Mouse (Mus musculus) small intestine, adult 2 months (tissue): ENCODE results near the gene Sh3pxd2a. TPM values are rescaled to one million over a fixed set of nuclear protein-coding genes. Genes with fewer than 3 reads are reported as not detected.

ENCODE experiments used
- H3K27ac ChIP-seq: fragments of 200-500 bp; 2 replicates; pipeline ENCODE4 v1.5.1; 2012; ENCODE audit warnings: low read depth, low read length, control low read depth, inconsistent platforms; ENCODE audit not compliant: insufficient read depth
- H3K27me3 ChIP-seq: fragments of 200-500 bp; 2 replicates; pipeline ENCODE4 v1.6.1; 2012; ENCODE audit warnings: mild to moderate bottlenecking, moderate library complexity, low read length, inconsistent platforms; ENCODE audit not compliant: control insufficient read depth, insufficient read depth
- H3K36me3 ChIP-seq: fragments of 200-500 bp; 2 replicates; pipeline ENCODE4 v1.6.1; 2012; ENCODE audit warnings: mild to moderate bottlenecking, low read length, control low read depth, inconsistent platforms; ENCODE audit not compliant: control insufficient read depth, insufficient read depth
- H3K4me1 ChIP-seq: fragments of 200-500 bp; 2 replicates; pipeline ENCODE4 v1.6.1; 2012; ENCODE audit warnings: low read length, inconsistent platforms, mixed read lengths; ENCODE audit not compliant: control insufficient read depth, insufficient read depth, insufficient read length
- H3K4me3 ChIP-seq: fragments of 200-500 bp; 2 replicates; pipeline ENCODE4 v1.5.1; 2012; ENCODE audit warnings: low read depth, mild to moderate bottlenecking, control low read depth, inconsistent platforms, low read length, moderate library complexity
- CTCF ChIP-seq: fragments of 200-500 bp; IDR thresholded peaks from 2 replicates; pipeline ENCODE4 v1.5.1; 2012; ENCODE audit warnings: low read depth, mild to moderate bottlenecking, control low read depth, inconsistent platforms, low read length, moderate library complexity, mixed read lengths; ENCODE audit not compliant: insufficient replicate concordance, insufficient read length; ENCODE audit errors: extremely low read depth
- POLR2A ChIP-seq: fragments of 200-500 bp; IDR thresholded peaks from 2 replicates; pipeline ENCODE4 v1.6.1; 2012; ENCODE audit warnings: low read depth, mild to moderate bottlenecking, control low read depth, inconsistent platforms, low read length, moderate library complexity
- WGBS: fragments of 180-500 bp; shearing (Covaris S2); methylation state at CpG from one replicate; pipeline ENCODE4 v1.1.7; 2018; 5-methylcytosine and 5-hydroxymethylcytosine counted together
- polyA plus RNA-seq: library from polyadenylated mRNA; depleted of rRNA; stranded (reverse); fragments of >200 nt; gene quantifications from 2 replicates; pipeline ENCODE4 v1.2.3, GENCODE M21; 2012

Sh3pxd2a gene
- polyA plus RNA-seq, 1 experiment, result 6.3 TPM

DNA sequence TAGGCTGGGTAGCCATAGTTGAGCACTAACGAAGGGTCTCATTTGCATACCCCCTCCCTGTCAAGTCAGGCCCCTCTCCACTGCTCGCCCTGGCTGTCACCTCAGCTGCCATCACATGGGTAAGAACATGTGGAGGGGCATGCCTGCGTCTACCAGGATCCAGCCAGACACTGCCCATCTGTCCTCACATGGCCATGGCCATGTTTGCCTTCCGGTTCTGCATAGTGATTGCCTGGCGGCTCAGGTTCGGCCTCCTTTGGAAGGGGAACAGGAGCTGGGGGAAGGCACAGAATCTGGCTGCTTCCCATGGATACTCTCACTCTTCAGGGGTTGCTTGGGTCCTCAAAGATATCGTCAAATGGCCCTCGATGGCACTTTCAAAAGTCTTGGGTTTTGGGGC lies 233.5 kb downstream of the Sh3pxd2a start:
- H3K4me1 ChIP-seq, result no peaks in the 10 kb centered on the region
- no peaks in the 10 kb centered on the region for H3K27me3 ChIP-seq
- WGBS, result 94% methylated on average over 8 of the region's 8 CpGs
- TF ChIP-seq POLR2A (no peak), CTCF (no peak)
- H3K36me3 ChIP-seq, result no peaks in the 10 kb centered on the region
- H3K4me3 ChIP-seq, result no peak overlapping the region
- no peak overlapping the region for H3K27ac ChIP-seq

DNA sequence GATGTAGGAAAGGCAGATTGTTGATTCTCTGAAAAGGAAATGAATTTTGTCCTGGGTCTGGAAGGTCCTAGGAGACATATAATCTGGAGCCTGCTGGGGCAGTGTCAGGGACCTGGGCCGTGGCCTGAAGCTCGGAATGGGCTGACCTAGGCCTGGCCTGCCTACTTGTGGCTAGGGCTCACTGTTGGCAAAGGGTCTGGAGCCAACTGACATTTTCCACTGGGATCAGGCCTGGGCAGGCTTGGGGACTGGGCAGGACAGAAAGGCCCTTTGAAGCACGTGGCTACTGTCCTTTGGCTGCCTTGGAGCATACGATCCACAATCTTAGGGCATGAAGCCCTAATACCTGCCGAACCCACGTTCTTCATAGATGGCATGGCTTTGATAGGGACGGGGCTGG lies 234.1 kb downstream of the Sh3pxd2a start:
- TF ChIP-seq POLR2A (no peak), CTCF (no peak)
- H3K36me3 ChIP-seq, result no peaks in the 10 kb centered on the region
- H3K27me3 ChIP-seq, result no peaks in the 10 kb centered on the region
- no peak overlapping the region for H3K27ac ChIP-seq
- H3K4me1 ChIP-seq, result no peaks in the 10 kb centered on the region
- WGBS, result 87% methylated on average over 7 of the region's 7 CpGs
- no peak overlapping the region for H3K4me3 ChIP-seq

DNA sequence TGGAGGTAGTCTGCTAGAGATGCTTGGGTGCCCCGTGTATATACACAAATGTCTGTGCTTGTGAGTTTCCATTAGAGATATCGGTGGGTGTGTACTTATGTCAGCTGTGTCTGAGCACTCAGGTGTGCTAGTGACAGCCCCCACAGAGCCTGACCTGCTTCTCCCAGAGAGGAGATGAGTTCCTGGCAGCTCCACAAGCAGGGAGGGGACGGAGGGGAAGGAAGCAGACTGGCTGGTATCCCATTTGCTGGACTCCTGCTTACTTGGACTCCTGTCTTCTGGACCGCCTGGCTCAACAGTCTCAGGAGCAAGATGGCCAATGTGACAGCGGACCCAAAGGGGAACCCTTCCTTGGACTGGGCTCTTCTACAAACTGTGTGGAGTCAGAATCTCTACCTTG lies 234.7 kb downstream of the Sh3pxd2a start:
- 64% methylated on average over 5 of the region's 5 CpGs for WGBS
- no peaks in the 10 kb centered on the region for H3K36me3 ChIP-seq
- no peaks in the 10 kb centered on the region for H3K4me1 ChIP-seq
- no peak for TF ChIP-seq CTCF
- TF ChIP-seq POLR2A, result no peak
- no peak overlapping the region for H3K4me3 ChIP-seq
- H3K27ac ChIP-seq, result no peak overlapping the region
- no peaks in the 10 kb centered on the region for H3K27me3 ChIP-seq

DNA sequence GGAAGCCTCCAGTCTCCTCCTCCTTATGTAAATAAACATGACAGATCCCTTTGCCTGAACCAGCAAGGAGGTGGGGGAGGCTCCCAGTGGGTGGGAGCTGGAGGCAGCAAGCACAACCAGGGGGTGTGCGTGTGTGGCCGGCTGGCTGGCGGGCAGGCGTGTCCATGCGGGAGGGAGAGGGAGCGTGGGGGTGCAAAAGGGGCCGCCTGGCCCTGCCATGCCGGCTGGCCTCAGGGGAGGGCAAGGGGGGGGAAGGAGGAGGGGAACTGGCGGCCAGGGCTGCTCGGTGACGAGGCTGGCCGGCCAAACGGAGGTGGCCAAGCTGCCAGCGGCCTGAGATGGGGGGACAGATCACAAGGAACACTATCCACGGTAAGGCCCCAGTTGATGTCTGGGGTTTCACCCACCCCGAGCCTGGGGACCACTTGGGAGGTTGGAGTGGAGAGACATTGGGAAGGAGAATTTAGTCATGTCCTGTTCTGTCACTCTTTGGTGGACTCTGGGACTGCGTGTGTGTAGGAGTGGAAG lies 235.4 kb downstream of the Sh3pxd2a start:
- Histone ChIP-seq H3K4me3 (peak overlapping the region; percentile 28), H3K36me3 (no peaks in the 10 kb centered on the region), H3K27ac (0 out of 2 replicates have a peak overlapping the region, but pooled peaks have one; percentile 13), H3K4me1 (no peaks in the 10 kb centered on the region), H3K27me3 (no peaks in the 10 kb centered on the region)
- 8% methylated on average over 17 of the region's 17 CpGs for WGBS
- TF ChIP-seq POLR2A (no peak), CTCF (no peak)

DNA sequence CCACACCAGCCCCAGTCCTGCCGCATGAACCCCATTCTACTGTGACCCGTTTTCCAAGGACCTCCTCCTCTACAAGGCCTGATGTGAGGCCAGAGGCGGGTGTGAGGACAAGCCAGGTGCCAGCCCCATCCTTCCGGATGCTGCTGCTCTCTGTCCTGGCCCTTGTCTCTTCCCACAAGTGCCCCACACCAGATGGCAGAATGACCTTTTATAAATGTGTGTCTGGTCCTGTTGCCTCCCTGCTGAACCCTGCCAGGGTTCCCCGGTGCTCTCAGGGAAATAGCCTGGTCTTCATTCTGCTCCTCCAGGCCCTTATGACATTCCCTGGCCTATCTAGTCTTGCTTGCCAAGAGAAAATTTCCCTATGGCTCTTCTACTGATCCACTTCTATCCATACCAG lies 238.4 kb downstream of the Sh3pxd2a start:
- TF ChIP-seq POLR2A (no peak), CTCF (no peak)
- H3K36me3 ChIP-seq, result no peaks in the 10 kb centered on the region
- no peaks in the 10 kb centered on the region for H3K27me3 ChIP-seq
- H3K4me3 ChIP-seq, result no peak overlapping the region
- 83% methylated on average over 5 of the region's 5 CpGs for WGBS
- 0 out of 2 replicates have a peak, but pooled peaks cover 5% of the 10 kb centered on the region for H3K4me1 ChIP-seq
- H3K27ac ChIP-seq, result no peak overlapping the region

DNA sequence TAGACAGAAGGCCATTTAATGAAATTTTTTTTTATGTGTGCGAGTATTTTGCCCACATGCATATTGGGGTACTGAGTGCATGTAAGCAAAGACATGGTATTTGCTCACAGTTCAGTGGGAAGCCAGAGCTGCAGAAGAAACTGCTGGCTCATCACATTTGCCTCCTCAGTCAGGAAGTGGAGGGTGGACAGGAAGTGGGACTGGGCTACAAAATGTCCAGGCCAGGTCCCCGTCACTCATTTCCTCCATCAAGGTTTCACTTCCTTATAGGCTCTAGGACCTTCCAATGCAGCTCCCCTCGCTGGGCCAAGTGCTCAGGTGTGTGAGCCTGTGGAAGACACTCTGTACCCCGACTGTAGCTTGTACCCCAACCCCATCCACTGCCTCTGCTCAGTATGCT lies 239.5 kb downstream of the Sh3pxd2a start:
- Histone ChIP-seq H3K36me3 (no peaks in the 10 kb centered on the region), H3K27me3 (no peaks in the 10 kb centered on the region), H3K27ac (no peak overlapping the region), H3K4me3 (no peak overlapping the region), H3K4me1 (0 out of 2 replicates have a peak, but pooled peaks cover 5% of the 10 kb centered on the region)
- TF ChIP-seq CTCF, result no peak
- no peak for TF ChIP-seq POLR2A
- WGBS, result 69% methylated on average over 4 of the region's 4 CpGs

DNA sequence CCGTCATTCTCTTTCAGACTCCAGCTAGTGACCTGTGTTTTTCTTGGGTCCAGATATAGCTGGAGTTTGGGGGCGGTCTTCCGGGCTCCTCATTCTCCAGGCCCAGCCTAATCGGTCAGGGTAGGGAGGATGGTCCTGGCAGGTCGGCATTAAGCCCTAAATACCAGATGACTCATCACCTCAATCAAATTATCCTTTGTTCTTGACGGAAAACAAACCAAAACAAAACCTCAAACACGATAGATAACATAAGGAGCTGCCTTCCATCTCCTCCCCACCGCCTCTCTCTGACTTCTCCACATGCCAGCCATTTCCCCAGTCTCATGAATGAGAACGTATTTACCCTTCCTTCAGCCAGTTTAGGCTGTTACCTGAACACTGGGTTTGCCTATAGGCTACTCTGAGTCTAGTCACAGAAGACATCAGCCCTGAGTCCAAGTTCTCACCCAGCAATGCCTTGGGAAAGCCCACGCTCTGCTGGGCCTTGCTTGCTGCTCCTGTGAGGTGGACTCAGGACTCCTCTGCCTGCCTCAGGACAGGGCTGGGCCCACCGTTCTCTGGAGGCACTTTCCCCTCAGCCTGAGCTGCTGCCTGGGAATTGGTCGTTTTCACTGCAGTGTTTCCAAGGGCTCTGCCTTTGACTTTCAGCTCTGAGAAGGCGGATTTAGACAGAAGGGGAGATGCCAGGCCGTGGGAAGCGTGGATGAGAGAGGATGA lies 241.2 kb downstream of the Sh3pxd2a start:
- Histone ChIP-seq H3K4me1 (0 out of 2 replicates have a peak, but pooled peaks cover 5% of the 10 kb centered on the region), H3K27me3 (no peaks in the 10 kb centered on the region), H3K27ac (no peak overlapping the region), H3K36me3 (no peaks in the 10 kb centered on the region), H3K4me3 (no peak overlapping the region)
- WGBS, result 50% methylated on average over 15 of the region's 15 CpGs
- no peak for TF ChIP-seq CTCF
- TF ChIP-seq POLR2A, result no peak
